Mouse (Mus musculus): ENCODE results near the gene Arsg. TPM values are rescaled to one million over a fixed set of nuclear protein-coding genes. Genes with fewer than 3 reads are reported as not detected.

The Arsg gene
- polyA plus RNA-seq, 1 experiment, result 2.4 TPM

GRCm38 (mm10) chr11:109539290-109539689 is 66.1 kb downstream of the Arsg start:
- no peak overlapping the region for H3K4me2 ChIP-seq (ENCODE audit: low read depth)
- H3K4me3 ChIP-seq, result no peak overlapping the region
- no peaks in the 10 kb centered on the region for H3K27me3 ChIP-seq (ENCODE audit: control insufficient read depth, insufficient read depth, insufficient read length)
- no peak for TF ChIP-seq TCF12 (IDR thresholded peaks at IDR 0.05; ENCODE audit: insufficient read depth, poor library complexity, severe bottlenecking)
- TF ChIP-seq MAX (IDR thresholded peaks at IDR 0.05; ENCODE audit: low read depth), result no peak
- no peak for TF ChIP-seq POLR2AphosphoS2 (IDR thresholded peaks at IDR 0.05; ENCODE audit: insufficient read length, low read depth)
- no peak for TF ChIP-seq MYOD1 (IDR thresholded peaks at IDR 0.05; ENCODE audit: control insufficient read depth in 1 of 3, insufficient read length in 2 of 3, low read depth in 2 of 3)
- TF ChIP-seq E2F4 (IDR thresholded peaks at IDR 0.05; ENCODE audit: insufficient read depth), result no peak
- no peak for TF ChIP-seq SRF (IDR thresholded peaks at IDR 0.05; ENCODE audit: control insufficient read depth, insufficient read length, low read depth)
- no peak for TF ChIP-seq REST (IDR thresholded peaks at IDR 0.05; ENCODE audit: insufficient read depth, insufficient read length)
- no peak for TF ChIP-seq CEBPB (IDR thresholded peaks at IDR 0.05; ENCODE audit: insufficient read depth, poor library complexity, severe bottlenecking)
- no peaks in the 10 kb centered on the region for H3K36me3 ChIP-seq (ENCODE audit: control insufficient read depth, insufficient read depth)
- H3K79me2 ChIP-seq (ENCODE audit: control insufficient read depth, insufficient read depth), result no peaks in the 10 kb centered on the region
- H3ac ChIP-seq (ENCODE audit: control insufficient read depth, insufficient read length), result no peak overlapping the region

DNA sequence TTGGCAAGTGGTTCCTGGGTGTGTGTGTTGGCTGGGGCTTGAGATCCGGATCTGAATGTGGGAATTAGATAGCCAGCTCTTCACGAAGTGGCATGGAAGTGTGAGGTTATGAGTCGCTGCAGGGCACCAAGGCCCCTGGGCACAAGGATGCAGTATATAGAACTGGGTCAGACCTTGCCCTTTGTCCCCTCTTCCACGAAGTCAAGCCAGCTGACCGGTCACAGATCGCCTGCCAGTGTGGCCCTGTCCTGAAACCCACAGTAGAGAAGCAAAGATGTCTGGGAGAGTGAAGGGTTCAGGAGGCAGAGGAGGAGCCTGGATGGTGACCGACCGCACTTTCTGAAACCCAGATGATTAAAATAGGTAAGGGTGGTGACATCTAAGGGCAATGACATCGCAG is 70.3 kb downstream of the Arsg start:
- no peaks in the 10 kb centered on the region for H3K27me3 ChIP-seq (ENCODE audit: control insufficient read depth, insufficient read depth, insufficient read length)
- no peak overlapping the region for H3K4me3 ChIP-seq
- no peak overlapping the region for H3ac ChIP-seq (ENCODE audit: control insufficient read depth, insufficient read length)
- no peak overlapping the region for H3K4me2 ChIP-seq (ENCODE audit: low read depth)
- TF ChIP-seq REST (IDR thresholded peaks at IDR 0.05; ENCODE audit: insufficient read depth, insufficient read length), result no peak
- no peak for TF ChIP-seq USF1 (IDR thresholded peaks at IDR 0.05; ENCODE audit: low read depth)
- no peak for TF ChIP-seq MYOD1 (IDR thresholded peaks at IDR 0.05; ENCODE audit: control insufficient read depth in 1 of 3, insufficient read length in 2 of 3, low read depth in 2 of 3)
- TF ChIP-seq POLR2A (IDR thresholded peaks at IDR 0.05; ENCODE audit: insufficient read length, low read depth), result no peak
- TF ChIP-seq TCF3 (IDR thresholded peaks at IDR 0.05; ENCODE audit: insufficient read length, low read depth), result no peak
- TF ChIP-seq E2F4 (IDR thresholded peaks at IDR 0.05; ENCODE audit: insufficient read depth), result no peak
- TF ChIP-seq SRF (IDR thresholded peaks at IDR 0.05; ENCODE audit: control insufficient read depth, insufficient read length, low read depth), result no peak
- TF ChIP-seq POLR2AphosphoS2 (IDR thresholded peaks at IDR 0.05; ENCODE audit: insufficient read length, low read depth), result no peak
- no peak for TF ChIP-seq MAX (IDR thresholded peaks at IDR 0.05; ENCODE audit: low read depth)
- no peak for TF ChIP-seq TCF12 (IDR thresholded peaks at IDR 0.05; ENCODE audit: insufficient read depth, poor library complexity, severe bottlenecking)
- no peak for TF ChIP-seq MYOG (IDR thresholded peaks at IDR 0.05; ENCODE audit: control insufficient read depth in 1 of 3, insufficient read depth in 1 of 3, insufficient read length in 2 of 3, low read depth in 2 of 3)
- TF ChIP-seq CEBPB (IDR thresholded peaks at IDR 0.05; ENCODE audit: insufficient read depth, poor library complexity, severe bottlenecking), result no peak
- H3K36me3 ChIP-seq (ENCODE audit: control insufficient read depth, insufficient read depth), result no peaks in the 10 kb centered on the region
- H3K79me2 ChIP-seq (ENCODE audit: control insufficient read depth, insufficient read depth), result no peaks in the 10 kb centered on the region

DNA sequence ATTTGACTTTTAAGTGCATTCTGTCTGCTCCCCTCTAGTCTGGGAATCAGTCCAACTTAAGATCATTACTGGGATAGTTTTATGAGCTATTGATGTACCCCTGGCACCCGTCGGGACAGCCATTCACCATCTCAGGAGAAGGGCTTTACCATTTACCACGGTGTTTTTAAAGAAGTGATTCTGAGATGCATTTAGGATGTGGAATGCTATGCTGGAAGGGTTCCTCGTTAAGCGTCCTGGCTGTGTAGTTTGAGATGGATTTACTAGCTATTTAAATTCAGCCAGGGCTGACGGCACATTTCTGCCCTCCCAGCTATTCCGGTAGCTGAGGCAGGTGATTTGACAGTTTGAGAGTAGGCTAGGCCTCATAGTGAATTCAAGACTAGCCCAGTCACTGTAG is 71.3 kb downstream of the Arsg start:
- no peak overlapping the region for H3K4me3 ChIP-seq
- no peaks in the 10 kb centered on the region for H3K36me3 ChIP-seq (ENCODE audit: control insufficient read depth, insufficient read depth)
- H3ac ChIP-seq (ENCODE audit: control insufficient read depth, insufficient read length), result no peak overlapping the region
- no peak overlapping the region for H3K4me2 ChIP-seq (ENCODE audit: low read depth)
- no peaks in the 10 kb centered on the region for H3K79me2 ChIP-seq (ENCODE audit: control insufficient read depth, insufficient read depth)
- H3K27me3 ChIP-seq (ENCODE audit: control insufficient read depth, insufficient read depth, insufficient read length), result no peaks in the 10 kb centered on the region
- no peak for TF ChIP-seq MYOG (IDR thresholded peaks at IDR 0.05; ENCODE audit: control insufficient read depth in 1 of 3, insufficient read depth in 1 of 3, insufficient read length in 2 of 3, low read depth in 2 of 3)
- TF ChIP-seq E2F4 (IDR thresholded peaks at IDR 0.05; ENCODE audit: insufficient read depth), result no peak
- TF ChIP-seq CEBPB (IDR thresholded peaks at IDR 0.05; ENCODE audit: insufficient read depth, poor library complexity, severe bottlenecking), result no peak
- TF ChIP-seq USF1 (IDR thresholded peaks at IDR 0.05; ENCODE audit: low read depth), result no peak
- no peak for TF ChIP-seq MAX (IDR thresholded peaks at IDR 0.05; ENCODE audit: low read depth)
- TF ChIP-seq MYOD1 (IDR thresholded peaks at IDR 0.05; ENCODE audit: control insufficient read depth in 1 of 3, insufficient read length in 2 of 3, low read depth in 2 of 3), result no peak
- TF ChIP-seq SRF (IDR thresholded peaks at IDR 0.05; ENCODE audit: control insufficient read depth, insufficient read length, low read depth), result no peak
- TF ChIP-seq POLR2AphosphoS2 (IDR thresholded peaks at IDR 0.05; ENCODE audit: insufficient read length, low read depth), result no peak
- TF ChIP-seq REST (IDR thresholded peaks at IDR 0.05; ENCODE audit: insufficient read depth, insufficient read length), result no peak
- TF ChIP-seq TCF12 (IDR thresholded peaks at IDR 0.05; ENCODE audit: insufficient read depth, poor library complexity, severe bottlenecking), result no peak

DNA sequence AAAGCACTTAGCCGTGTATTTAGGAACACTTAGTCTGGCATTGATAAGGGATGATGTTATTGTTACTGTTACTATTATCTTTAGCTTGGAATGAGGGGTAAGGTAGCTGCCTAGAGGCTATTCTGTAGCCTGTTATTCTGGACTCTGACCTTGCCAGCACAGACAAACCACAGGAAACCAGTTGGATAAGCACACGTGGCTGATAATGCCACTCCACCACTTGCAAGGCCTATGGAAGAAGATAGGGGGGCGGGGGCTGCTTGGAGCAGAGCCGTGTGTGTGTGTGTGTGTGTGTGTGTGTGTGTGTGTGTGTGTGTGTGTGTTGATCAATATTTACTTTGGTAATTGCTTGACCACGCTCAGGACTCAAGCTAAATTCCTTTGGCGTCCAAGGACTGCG is 72.1 kb downstream of the Arsg start:
- no peaks in the 10 kb centered on the region for H3K36me3 ChIP-seq (ENCODE audit: control insufficient read depth, insufficient read depth)
- H3K79me2 ChIP-seq (ENCODE audit: control insufficient read depth, insufficient read depth), result no peaks in the 10 kb centered on the region
- H3ac ChIP-seq (ENCODE audit: control insufficient read depth, insufficient read length), result no peak overlapping the region
- H3K4me3 ChIP-seq, result no peak overlapping the region
- no peak overlapping the region for H3K4me2 ChIP-seq (ENCODE audit: low read depth)
- H3K27me3 ChIP-seq (ENCODE audit: control insufficient read depth, insufficient read depth, insufficient read length), result no peaks in the 10 kb centered on the region
- TF ChIP-seq POLR2A (IDR thresholded peaks at IDR 0.05; ENCODE audit: insufficient read length, low read depth) (no peak), E2F4 (IDR thresholded peaks at IDR 0.05; ENCODE audit: insufficient read depth) (no peak), REST (IDR thresholded peaks at IDR 0.05; ENCODE audit: insufficient read depth, insufficient read length) (no peak), MYOG (IDR thresholded peaks at IDR 0.05; ENCODE audit: control insufficient read depth in 1 of 3, insufficient read depth in 1 of 3, insufficient read length in 2 of 3, low read depth in 2 of 3) (no peak), MYOD1 (IDR thresholded peaks at IDR 0.05; ENCODE audit: control insufficient read depth in 1 of 3, insufficient read length in 2 of 3, low read depth in 2 of 3) (no peak), MAX (IDR thresholded peaks at IDR 0.05; ENCODE audit: low read depth) (no peak), TCF12 (IDR thresholded peaks at IDR 0.05; ENCODE audit: insufficient read depth, poor library complexity, severe bottlenecking) (no peak), USF1 (IDR thresholded peaks at IDR 0.05; ENCODE audit: low read depth) (no peak), TCF3 (IDR thresholded peaks at IDR 0.05; ENCODE audit: insufficient read length, low read depth) (no peak), CEBPB (IDR thresholded peaks at IDR 0.05; ENCODE audit: insufficient read depth, poor library complexity, severe bottlenecking) (no peak), POLR2AphosphoS2 (IDR thresholded peaks at IDR 0.05; ENCODE audit: insufficient read length, low read depth) (no peak), SRF (IDR thresholded peaks at IDR 0.05; ENCODE audit: control insufficient read depth, insufficient read length, low read depth) (no peak)
